Mouse (Mus musculus) hindbrain, postnatal 0 days (tissue): ENCODE data around the gene Aggf1. TPM values are rescaled to one million over a fixed set of nuclear protein-coding genes. Genes with fewer than 3 reads are reported as not detected.

ENCODE experiments used
- ATAC-seq: fragments of 200-750 bp; cut with Nextera tagmentation; 2 replicates; pipeline ENCODE4 v1.8.0; 2017; ENCODE audit warnings: mild to moderate bottlenecking, moderate TSS enrichment, moderate library complexity
- DNase-seq: peaks from one replicate; pipeline ENCODE4 v3.0.0-alpha.2; 2015; ENCODE audit warnings: low spot score
- H3K27ac ChIP-seq: fragments of 300-500 bp; sonication (generic); 2 replicates; pipeline ENCODE4 v1.5.1; 2014; ENCODE audit warnings: mild to moderate bottlenecking
- H3K27me3 ChIP-seq: fragments of 300-500 bp; sonication (generic); 2 replicates; pipeline ENCODE4 v1.6.1; 2014; ENCODE audit warnings: low read length, mixed read lengths; ENCODE audit not compliant: insufficient read depth
- H3K36me3 ChIP-seq: fragments of 300-500 bp; sonication (generic); 2 replicates; pipeline ENCODE4 v1.6.1; 2014; ENCODE audit warnings: low read length, mixed read lengths; ENCODE audit not compliant: insufficient read depth
- H3K4me1 ChIP-seq: fragments of 300-500 bp; sonication (generic); 2 replicates; pipeline ENCODE4 v1.6.1; 2014; ENCODE audit warnings: antibody characterized with exemption, low read length, mixed read lengths; ENCODE audit not compliant: insufficient read depth
- H3K4me2 ChIP-seq: fragments of 300-500 bp; sonication (generic); 2 replicates; pipeline ENCODE4 v1.6.1; 2014; ENCODE audit warnings: low read depth, mild to moderate bottlenecking, low read length, moderate library complexity, mixed read lengths
- H3K4me3 ChIP-seq: fragments of 300-500 bp; sonication (generic); 2 replicates; pipeline ENCODE4 v1.5.1; 2014; ENCODE audit warnings: low read length
- H3K9ac ChIP-seq: fragments of 300-500 bp; sonication (generic); replicated peaks from 2 replicates; pipeline ENCODE4 v1.6.1; 2014; ENCODE audit warnings: mild to moderate bottlenecking, low read length, moderate library complexity, mixed read lengths
- H3K9me3 ChIP-seq: fragments of 300-500 bp; sonication (generic); 2 replicates; pipeline ENCODE4 v1.6.1; 2016; ENCODE audit warnings: low read length, mixed read lengths
- CTCF ChIP-seq: IDR thresholded peaks from 2 replicates; pipeline ENCODE4 v1.5.1; 2016; ENCODE audit warnings: antibody characterized with exemption, control low read depth, low read depth
- WGBS: fragments of 180-500 bp; shearing (Covaris S2); extraction: QIAGEN DNeasy Blood & Tissue Kit; methylation state at CpG from one replicate; pipeline ENCODE4 v1.1.7; 2014; 5-methylcytosine and 5-hydroxymethylcytosine counted together
- polyA plus RNA-seq: library from polyadenylated mRNA; unstranded; fragments of >200 nt; fragmentation: Nextera tagmentation; extraction: Ambion mirVana; gene quantifications from 2 replicates; pipeline ENCODE4 v1.2.1, GENCODE M21; 2015
- total RNA-seq: library from RNA; depleted of rRNA; stranded (reverse); fragments of >200 nt; gene quantifications from 2 replicates; pipeline ENCODE4 v1.2.3, GENCODE M21; 2014; rRNA removed

Aggf1 gene
- total and polyA plus RNA-seq, 2 experiments from 2014 or later: 23.7 to 29.1 TPM

DNA sequence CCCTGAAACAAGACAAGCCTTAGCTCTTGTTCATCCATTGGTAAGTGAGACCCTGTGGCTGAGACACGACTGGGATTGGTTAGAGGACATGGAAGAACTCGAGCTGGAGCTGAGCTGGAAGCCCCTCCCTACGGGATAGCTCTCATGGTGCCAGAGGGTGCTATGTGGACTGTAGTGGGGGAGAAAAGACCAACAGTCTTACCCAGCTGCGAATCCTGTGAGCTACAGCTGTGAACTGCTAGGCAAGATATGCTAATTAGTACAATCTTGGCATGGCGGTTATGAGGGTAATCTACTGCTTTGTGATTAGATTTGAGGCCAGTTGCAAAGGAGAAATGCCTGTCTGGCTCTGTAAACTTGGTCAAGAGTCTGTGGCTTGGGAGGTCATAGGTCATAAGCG is 56.0 kb downstream of the Aggf1 start:
- TF ChIP-seq CTCF: no peak
- no peak overlapping the region for H3K4me3 ChIP-seq
- H3K4me2 ChIP-seq: no peak overlapping the region
- no peak overlapping the region for H3K9ac ChIP-seq
- no peak for DNase-seq
- no peak; the same call in 1 of the 2 replicates for ATAC-seq
- no peaks in the 10 kb centered on the region for H3K4me1 ChIP-seq
- no peaks in the 10 kb centered on the region for H3K9me3 ChIP-seq
- H3K27me3 ChIP-seq: no peaks in the 10 kb centered on the region
- no peak overlapping the region for H3K27ac ChIP-seq
- no peaks in the 10 kb centered on the region for H3K36me3 ChIP-seq
- WGBS: 76% methylated on average over 6 of the region's 6 CpGs

DNA sequence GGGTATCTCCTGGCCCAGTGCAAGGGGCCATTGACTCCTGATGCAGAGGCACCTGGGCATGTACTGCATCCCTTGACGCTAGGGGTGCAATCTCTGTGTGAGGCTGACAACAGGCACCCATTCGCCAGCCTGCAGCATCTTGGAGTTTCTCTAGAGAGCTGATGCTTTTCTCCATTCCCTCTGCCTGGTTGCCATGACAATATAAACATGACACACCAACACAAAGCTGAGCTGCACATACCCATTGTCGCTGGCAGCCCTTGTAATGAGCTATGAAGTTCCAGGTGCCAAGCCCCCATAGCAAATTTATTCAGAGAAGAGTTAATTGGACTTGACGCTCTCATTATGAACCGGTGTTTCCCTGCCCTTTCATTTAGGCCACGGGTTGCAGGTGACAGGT is 63.1 kb downstream of the Aggf1 start:
- no peaks in the 10 kb centered on the region for H3K27me3 ChIP-seq
- no peak overlapping the region for H3K4me2 ChIP-seq
- no peaks in the 10 kb centered on the region for H3K9me3 ChIP-seq
- TF ChIP-seq CTCF: no peak
- DNase-seq (peak; percentile 19), ATAC-seq (no peak)
- 43% methylated on average over 6 of the region's 6 CpGs for WGBS
- no peaks in the 10 kb centered on the region for H3K36me3 ChIP-seq
- H3K4me3 ChIP-seq: no peak overlapping the region
- no peak overlapping the region for H3K27ac ChIP-seq
- H3K9ac ChIP-seq: no peak overlapping the region
- no peaks in the 10 kb centered on the region for H3K4me1 ChIP-seq

DNA sequence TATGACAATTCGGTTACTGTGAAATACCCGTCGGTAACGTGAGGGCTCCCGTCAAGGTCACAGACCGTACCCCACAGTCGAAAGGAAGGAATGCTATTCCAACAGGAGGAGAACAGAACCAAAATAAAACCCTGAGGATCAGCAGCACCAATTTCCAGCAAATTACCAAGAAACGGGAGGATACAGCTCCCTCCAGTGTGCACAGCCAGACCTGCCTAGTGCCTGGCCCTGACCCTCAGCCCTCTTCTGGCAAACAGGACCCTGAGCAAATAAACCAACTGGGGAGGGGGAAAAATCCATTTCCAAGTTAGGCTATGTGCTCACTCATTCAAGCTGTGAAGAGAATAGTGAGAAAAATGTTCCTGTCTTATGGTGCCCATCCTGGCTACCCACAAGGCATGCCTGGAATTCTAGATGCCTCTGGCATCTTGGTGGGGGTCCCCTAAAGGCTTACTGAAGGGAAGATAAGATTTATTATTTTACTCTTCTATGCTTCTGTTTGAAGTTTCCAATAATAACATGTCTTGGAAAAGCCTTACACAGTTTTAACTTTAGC is 68.0 kb downstream of the Aggf1 start:
- DNase-seq: no peak
- no peak overlapping the region for H3K4me2 ChIP-seq
- H3K27ac ChIP-seq: no peak overlapping the region
- 76% methylated on average over 8 of the region's 8 CpGs for WGBS
- H3K9ac ChIP-seq: no peak overlapping the region
- no peak for ATAC-seq
- H3K27me3 ChIP-seq: no peaks in the 10 kb centered on the region
- TF ChIP-seq CTCF: no peak
- no peak overlapping the region for H3K4me3 ChIP-seq
- H3K36me3 ChIP-seq: no peaks in the 10 kb centered on the region
- no peaks in the 10 kb centered on the region for H3K9me3 ChIP-seq
- no peaks in the 10 kb centered on the region for H3K4me1 ChIP-seq

DNA sequence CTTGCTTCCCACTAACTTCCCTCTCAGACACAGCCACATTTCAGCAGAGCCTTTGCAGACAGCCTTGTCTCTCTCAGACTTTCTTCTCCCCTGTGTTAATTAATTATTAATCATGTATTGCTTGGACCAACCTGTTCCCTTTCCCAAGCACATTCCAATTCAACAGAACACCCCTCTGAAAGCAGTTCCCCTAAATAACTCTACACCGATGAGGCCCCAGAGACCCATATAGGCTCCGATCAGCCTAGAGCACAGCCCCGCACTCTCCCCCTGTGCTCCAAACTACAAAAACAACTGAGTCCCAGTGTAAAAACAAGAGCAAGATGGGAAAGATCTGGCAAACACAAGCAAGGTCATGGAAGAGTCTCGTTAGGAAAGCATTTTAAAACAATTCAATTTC is 68.6 kb downstream of the Aggf1 start:
- Histone ChIP-seq H3K9me3 (no peaks in the 10 kb centered on the region), H3K4me1 (no peaks in the 10 kb centered on the region), H3K27me3 (no peaks in the 10 kb centered on the region), H3K27ac (no peak overlapping the region), H3K36me3 (no peaks in the 10 kb centered on the region), H3K9ac (no peak overlapping the region), H3K4me2 (no peak overlapping the region), H3K4me3 (no peak overlapping the region)
- 70% methylated on average over 4 of the region's 4 CpGs for WGBS
- DNase-seq (no peak), ATAC-seq (no peak)
- no peak for TF ChIP-seq CTCF

Other genes with a start within 250 kb of the Aggf1 start
- 26.4 and 30.6 TPM in 2 replicates for gene Pde8b, start 125.0 kb downstream of the Aggf1 start, total RNA-seq
- gene Pde8b, start 125.0 kb downstream of the Aggf1 start, polyA plus RNA-seq: 7.6 and 8.1 TPM in 2 replicates
- 20.5 and 24.1 TPM in 2 replicates for gene Zbed3, start 51.7 kb downstream of the Aggf1 start, total RNA-seq
- 34.3 and 38.2 TPM in 2 replicates for gene Zbed3, start 51.7 kb downstream of the Aggf1 start, polyA plus RNA-seq
- 8.6 and 11.0 TPM in 2 replicates for gene Crhbp, start 69.6 kb upstream of the Aggf1 start, total RNA-seq
- gene Crhbp, start 69.6 kb upstream of the Aggf1 start, polyA plus RNA-seq: 12.0 and 14.4 TPM in 2 replicates
- gene S100z, start 103.4 kb upstream of the Aggf1 start, total RNA-seq: not detected in 2 replicates
- gene S100z, start 103.4 kb upstream of the Aggf1 start, polyA plus RNA-seq: not detected in 2 replicates
- gene F2rl1, start 149.9 kb upstream of the Aggf1 start, total RNA-seq: 0.37 TPM in 1 of 2 replicates, not detected in the other
- gene F2rl1, start 149.9 kb upstream of the Aggf1 start, polyA plus RNA-seq: 0.10 TPM in 1 of 2 replicates, not detected in the other
- 49.7 and 53.0 TPM in 2 replicates for gene F2r, start 243.1 kb upstream of the Aggf1 start, total RNA-seq
- 34.6 and 36.9 TPM in 2 replicates for gene F2r, start 243.1 kb upstream of the Aggf1 start, polyA plus RNA-seq